Mouse (Mus musculus) midbrain, postnatal 0 days (tissue): ENCODE measurements at regions not wholly inside any gene's neighbourhood (a gene's known extent, or its start where the extent isn't known, plus 50 kb on each side); places are given as distances from the start of the nearest gene placed in this dataset.
A peak's percentile ranks its signal among the peaks of the same experiment; 100 is the strongest.

Experiments
- ATAC-seq: fragments of 200-750 bp; cut with Nextera tagmentation; 2 replicates; pipeline ENCODE4 v1.8.0; 2017; ENCODE audit warnings: moderate number of reproducible peaks, mild to moderate bottlenecking, moderate TSS enrichment, moderate library complexity; ENCODE audit not compliant: low FRiP score
- DNase-seq: peaks from one replicate; pipeline ENCODE4 v3.0.0-alpha.2; 2015; ENCODE audit warnings: low spot score
- H3K27ac ChIP-seq: fragments of 300-500 bp; sonication (generic); 2 replicates; pipeline ENCODE4 v1.5.1; 2014; ENCODE audit warnings: low read depth, mild to moderate bottlenecking, low read length, mixed read lengths
- H3K27me3 ChIP-seq: fragments of 300-500 bp; sonication (generic); 2 replicates; pipeline ENCODE4 v1.6.1; 2014; ENCODE audit warnings: low read length, control low read depth, mixed read lengths; ENCODE audit not compliant: insufficient read depth
- H3K36me3 ChIP-seq: fragments of 300-500 bp; sonication (generic); 2 replicates; pipeline ENCODE4 v1.6.1; 2014; ENCODE audit warnings: low read length, control low read depth, mixed read lengths; ENCODE audit not compliant: insufficient read depth
- H3K4me1 ChIP-seq: fragments of 300-500 bp; sonication (generic); 2 replicates; pipeline ENCODE4 v1.6.1; 2014; ENCODE audit warnings: mild to moderate bottlenecking, control low read depth, antibody characterized with exemption, low read length, mixed read lengths; ENCODE audit not compliant: insufficient read depth
- H3K4me2 ChIP-seq: fragments of 300-500 bp; sonication (generic); 2 replicates; pipeline ENCODE4 v1.6.1; 2014; ENCODE audit warnings: low read depth, mild to moderate bottlenecking, low read length, mixed read lengths; ENCODE audit not compliant: poor library complexity, severe bottlenecking
- H3K4me3 ChIP-seq: fragments of 300-500 bp; sonication (generic); 2 replicates; pipeline ENCODE4 v1.5.1; 2014; ENCODE audit warnings: low read depth, mild to moderate bottlenecking, low read length, moderate library complexity
- H3K9ac ChIP-seq: fragments of 300-500 bp; sonication (generic); replicated peaks from 2 replicates; pipeline ENCODE4 v1.6.1; 2014; ENCODE audit warnings: mild to moderate bottlenecking, low read length, moderate library complexity, mixed read lengths; ENCODE audit not compliant: poor library complexity, severe bottlenecking
- H3K9me3 ChIP-seq: fragments of 300-500 bp; sonication (generic); 2 replicates; pipeline ENCODE4 v1.6.1; 2016; ENCODE audit warnings: low read length, control low read depth
- CTCF ChIP-seq: IDR thresholded peaks from 2 replicates; pipeline ENCODE4 v1.5.1; 2016; ENCODE audit warnings: antibody characterized with exemption, mild to moderate bottlenecking
- WGBS: fragments of 180-500 bp; shearing (Covaris S2); extraction: QIAGEN DNeasy Blood & Tissue Kit; methylation state at CpG from one replicate; pipeline ENCODE4 v1.1.7; 2014; 5-methylcytosine and 5-hydroxymethylcytosine counted together

GRCm38 (mm10) chr8:128241200-128241599, 117.2 kb upstream of the Nrp1 start:
- Histone ChIP-seq H3K27me3 (no peaks in the 10 kb centered on the region), H3K4me3 (no peak overlapping the region), H3K36me3 (no peaks in the 10 kb centered on the region), H3K4me1 (no peaks in the 10 kb centered on the region), H3K9me3 (no peaks in the 10 kb centered on the region), H3K27ac (no peak overlapping the region), H3K4me2 (no peak overlapping the region), H3K9ac (no peak overlapping the region)
- no peak for ATAC-seq
- no peak for DNase-seq
- WGBS: 97% methylated on average over 1 of the region's 1 CpGs
- no peak for TF ChIP-seq CTCF

GRCm38 (mm10) chr8:128242465-128243251, 115.7 kb upstream of the Nrp1 start:
- no peaks in the 10 kb centered on the region for H3K4me1 ChIP-seq
- no peaks in the 10 kb centered on the region for H3K27me3 ChIP-seq
- no peak overlapping the region for H3K4me2 ChIP-seq
- ATAC-seq (no peak), DNase-seq (no peak)
- no peaks in the 10 kb centered on the region for H3K9me3 ChIP-seq
- WGBS: 91% methylated on average over 3 of the region's 3 CpGs
- no peak overlapping the region for H3K4me3 ChIP-seq
- H3K27ac ChIP-seq: no peak overlapping the region
- no peak for TF ChIP-seq CTCF
- no peaks in the 10 kb centered on the region for H3K36me3 ChIP-seq
- no peak overlapping the region for H3K9ac ChIP-seq

- ATAC-seq: no peak
- no peaks in the 10 kb centered on the region for H3K36me3 ChIP-seq
- no peaks in the 10 kb centered on the region for H3K4me1 ChIP-seq
- no peak overlapping the region for H3K4me3 ChIP-seq
- TF ChIP-seq CTCF: no peak
- no peak overlapping the region for H3K9ac ChIP-seq
- H3K27me3 ChIP-seq: no peaks in the 10 kb centered on the region
- WGBS: 81% methylated on average over 2 of the region's 2 CpGs
- DNase-seq: no peak
- H3K27ac ChIP-seq: no peak overlapping the region
- H3K9me3 ChIP-seq: no peaks in the 10 kb centered on the region
- H3K4me2 ChIP-seq: no peak overlapping the region
Observed at GRCm38 (mm10) chr8:128251723-128252122, 106.7 kb upstream of the Nrp1 start.

GRCm38 (mm10) chr8:128260836-128261235, 97.6 kb upstream of the Nrp1 start:
- Histone ChIP-seq H3K4me3 (no peak overlapping the region), H3K9ac (no peak overlapping the region), H3K36me3 (no peaks in the 10 kb centered on the region), H3K4me2 (no peak overlapping the region), H3K27me3 (no peaks in the 10 kb centered on the region), H3K27ac (no peak overlapping the region), H3K9me3 (no peaks in the 10 kb centered on the region), H3K4me1 (no peaks in the 10 kb centered on the region)
- no peak for TF ChIP-seq CTCF
- 84% methylated on average over 3 of the region's 3 CpGs for WGBS
- ATAC-seq: no peak
- DNase-seq: no peak

GRCm38 (mm10) chr8:128261367-128261766, 97.0 kb upstream of the Nrp1 start:
- Histone ChIP-seq H3K27ac (no peak overlapping the region), H3K9me3 (no peaks in the 10 kb centered on the region), H3K4me2 (no peak overlapping the region), H3K4me3 (no peak overlapping the region), H3K4me1 (no peaks in the 10 kb centered on the region), H3K36me3 (no peaks in the 10 kb centered on the region), H3K9ac (no peak overlapping the region), H3K27me3 (no peaks in the 10 kb centered on the region)
- DNase-seq (peak; percentile 26), ATAC-seq (no peak)
- WGBS: 93% methylated on average over 3 of the region's 3 CpGs
- TF ChIP-seq CTCF: no peak

GRCm38 (mm10) chr8:128263251-128263947, 95.0 kb upstream of the Nrp1 start:
- TF ChIP-seq CTCF: no peak
- Histone ChIP-seq H3K4me3 (no peak overlapping the region), H3K36me3 (no peaks in the 10 kb centered on the region), H3K4me2 (no peak overlapping the region), H3K27me3 (no peaks in the 10 kb centered on the region), H3K9me3 (no peaks in the 10 kb centered on the region), H3K27ac (no peak overlapping the region), H3K9ac (no peak overlapping the region), H3K4me1 (no peaks in the 10 kb centered on the region)
- WGBS: 34% methylated on average over 9 of the region's 9 CpGs
- no peak for ATAC-seq
- peak; percentile 31 for DNase-seq
